Mouse (Mus musculus): ENCODE results near the gene Cfap97. TPM values are rescaled to one million over a fixed set of nuclear protein-coding genes. Genes with fewer than 3 reads are reported as not detected.
"Not testable (repeated sequence)": the region's sequence is repeated elsewhere in the genome, so short reads cannot be mapped to it uniquely, and the experiment has no call there.

Cfap97 gene
- polyA plus RNA-seq (2016; fragmentation: Nextera tagmentation; extraction: Ambion mirVana) = 18.0 and 20.8 TPM in 2 replicates

DNA sequence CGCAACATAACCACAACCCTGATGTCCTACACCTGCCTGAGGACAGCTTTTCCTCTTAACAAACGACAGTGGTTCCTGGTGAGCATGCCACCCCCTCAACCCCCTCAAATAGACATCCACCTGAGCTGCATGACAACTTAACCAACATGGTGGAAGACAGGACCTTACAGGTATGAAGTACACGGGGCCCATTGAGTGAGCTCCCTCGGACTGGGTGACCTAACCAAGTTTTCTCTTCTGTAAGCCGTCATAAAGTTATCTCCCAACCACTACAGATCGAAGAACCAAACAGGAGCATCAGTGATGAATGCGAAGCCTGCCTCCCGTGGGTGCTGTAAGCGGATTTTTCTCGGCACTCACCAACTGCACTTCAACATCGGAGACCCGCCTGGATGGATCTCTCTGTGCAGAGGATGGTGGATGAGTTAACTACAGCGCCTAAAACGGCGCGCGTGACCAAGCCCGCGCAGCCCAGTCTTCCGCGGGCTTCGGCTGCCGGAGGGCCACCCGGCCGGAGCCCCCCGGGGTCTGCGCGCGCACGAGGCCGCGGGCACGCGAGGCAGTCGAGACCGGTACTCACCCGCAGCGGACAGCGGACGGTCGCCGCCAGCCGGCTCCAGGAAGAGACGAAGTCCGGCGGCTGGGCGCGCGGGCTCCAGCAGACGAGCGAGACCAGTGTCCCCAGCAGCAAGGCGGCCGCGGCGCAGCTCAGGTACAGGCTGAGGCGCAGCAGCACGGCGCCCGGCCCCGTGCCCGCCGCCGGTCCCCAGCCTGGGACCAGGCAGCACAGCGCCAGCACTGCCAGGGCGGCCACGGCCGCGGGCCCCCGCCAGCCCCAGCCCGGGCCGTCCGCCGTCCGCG is at the start of gene Cfap97:
Gene Cfap97, plus strand, starts transcription at position 570 of the 861 bp plus-strand sequence.
- WGBS = 2% methylated on average over 56 of the region's 75 CpGs
- H3K27me3 ChIP-seq (ENCODE audit: insufficient read depth, poor library complexity, severe bottlenecking) = peaks cover 12% of the 10 kb centered on the region; the same call in 1 of the 2 replicates
- peak within 1 kb of the TSS; percentile 90 for H3K27ac ChIP-seq
- H3K4me1 ChIP-seq = peaks cover 27% of the 10 kb centered on the region
- no peaks in the 10 kb centered on the region for H3K9me3 ChIP-seq
- DNase-seq (ENCODE audit: low spot score) = no peak
- H3K4me3 ChIP-seq = peak within 1 kb of the TSS; percentile 90
- no peaks in the 10 kb centered on the region for H3K36me3 ChIP-seq

GRCm38 (mm10) chr8:46103434-46103833 is 48.1 kb upstream of the Cfap97 start:
- no peaks in the 10 kb centered on the region for H3K4me1 ChIP-seq
- no peaks in the 10 kb centered on the region for H3K27me3 ChIP-seq (ENCODE audit: insufficient read depth, poor library complexity, severe bottlenecking)
- 97% methylated on average over 11 of the region's 11 CpGs for WGBS
- peaks cover 47% of the 10 kb centered on the region for H3K36me3 ChIP-seq
- H3K4me3 ChIP-seq = no peak overlapping the region
- DNase-seq (ENCODE audit: low spot score) = no peak
- H3K9me3 ChIP-seq = 0 out of 2 replicates have a peak, but pooled peaks cover 3% of the 10 kb centered on the region
- no peak overlapping the region for H3K27ac ChIP-seq

DNA sequence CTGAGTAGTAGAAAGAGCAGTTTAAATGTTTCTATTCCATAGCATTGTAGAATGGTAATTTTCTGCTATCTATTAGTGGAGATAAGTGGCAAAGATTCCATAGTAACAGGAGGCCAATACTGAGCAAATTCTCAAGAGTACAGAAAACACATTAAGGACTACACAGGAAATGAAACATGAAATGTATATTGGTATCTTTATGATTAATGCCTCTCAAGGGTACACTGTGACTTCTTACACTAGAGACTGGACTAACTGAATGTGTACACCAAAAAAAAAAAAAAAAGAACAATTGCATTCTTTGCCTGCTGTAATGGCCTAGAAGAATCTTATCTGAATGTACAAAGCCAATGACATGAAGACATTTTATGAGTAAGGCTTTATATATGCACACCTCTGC is 43.9 kb upstream of the Cfap97 start:
- peaks cover 22% of the 10 kb centered on the region for H3K36me3 ChIP-seq
- H3K4me3 ChIP-seq = no peak overlapping the region
- DNase-seq (ENCODE audit: low spot score) = no peak
- H3K4me1 ChIP-seq = peaks cover 6% of the 10 kb centered on the region
- H3K27ac ChIP-seq = no peak overlapping the region
- H3K9me3 ChIP-seq = no peaks in the 10 kb centered on the region
- no peaks in the 10 kb centered on the region for H3K27me3 ChIP-seq (ENCODE audit: insufficient read depth, poor library complexity, severe bottlenecking)

DNA sequence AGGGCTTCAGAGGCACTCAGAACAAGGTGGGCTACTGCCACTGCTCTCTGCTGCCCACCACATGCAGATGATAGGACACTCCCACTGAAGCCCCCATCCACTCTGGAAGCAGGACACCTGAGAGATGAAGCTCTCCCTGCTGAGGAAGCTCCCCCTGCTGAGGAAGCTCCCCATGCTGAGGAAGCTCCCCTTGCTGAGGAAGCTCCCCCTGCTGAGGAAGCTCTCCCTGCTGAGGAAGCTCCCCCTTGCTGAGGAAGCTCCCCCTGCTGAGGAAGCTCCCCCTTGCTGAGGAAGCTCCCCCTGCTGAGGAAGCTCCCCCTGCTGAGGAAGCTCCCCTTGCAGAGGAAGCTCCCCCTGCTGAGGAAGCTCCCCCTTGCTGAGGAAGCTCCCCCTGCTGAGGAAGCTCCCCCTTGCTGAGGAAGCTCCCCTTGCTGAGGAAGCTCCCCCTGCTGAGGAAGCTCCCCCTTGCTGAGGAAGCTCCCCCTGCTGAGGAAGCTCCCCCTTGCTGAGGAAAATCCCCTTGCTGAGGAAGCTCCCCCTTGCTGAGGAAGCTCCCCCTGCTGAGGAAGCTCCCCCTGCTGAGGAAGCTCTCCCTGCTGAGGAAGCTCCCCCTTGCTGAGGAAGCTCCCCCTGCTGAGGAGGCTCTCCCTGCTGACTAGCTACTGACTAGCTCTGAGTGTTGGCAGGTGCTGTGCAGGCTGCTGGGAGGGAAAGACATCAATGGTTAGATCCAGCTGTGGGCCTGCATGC is 38.0 kb upstream of the Cfap97 start:
- H3K4me1 ChIP-seq = peaks cover 16% of the 10 kb centered on the region
- not testable (repeated sequence) for DNase-seq (ENCODE audit: low spot score)

GRCm38 (mm10) chr8:46117172-46117571 is 34.4 kb upstream of the Cfap97 start:
- no peak for DNase-seq (ENCODE audit: low spot score)
- H3K9me3 ChIP-seq = no peaks in the 10 kb centered on the region
- no peaks in the 10 kb centered on the region for H3K27me3 ChIP-seq (ENCODE audit: insufficient read depth, poor library complexity, severe bottlenecking)
- H3K4me1 ChIP-seq = 0 out of 2 replicates have a peak, but pooled peaks cover 10% of the 10 kb centered on the region
- no peak overlapping the region for H3K4me3 ChIP-seq
- WGBS = 79% methylated on average over 3 of the region's 3 CpGs
- H3K36me3 ChIP-seq = peaks cover 10% of the 10 kb centered on the region; the same call in 1 of the 2 replicates
- no peak overlapping the region for H3K27ac ChIP-seq

More for the DNA sequence above, 38.0 kb upstream of the Cfap97 start:
- H3K27ac ChIP-seq; H3K9me3 ChIP-seq; H3K4me3 ChIP-seq; H3K36me3 ChIP-seq; H3K27me3 ChIP-seq (ENCODE audit: insufficient read depth, poor library complexity, severe bottlenecking): not testable (repeated sequence)

DNA sequence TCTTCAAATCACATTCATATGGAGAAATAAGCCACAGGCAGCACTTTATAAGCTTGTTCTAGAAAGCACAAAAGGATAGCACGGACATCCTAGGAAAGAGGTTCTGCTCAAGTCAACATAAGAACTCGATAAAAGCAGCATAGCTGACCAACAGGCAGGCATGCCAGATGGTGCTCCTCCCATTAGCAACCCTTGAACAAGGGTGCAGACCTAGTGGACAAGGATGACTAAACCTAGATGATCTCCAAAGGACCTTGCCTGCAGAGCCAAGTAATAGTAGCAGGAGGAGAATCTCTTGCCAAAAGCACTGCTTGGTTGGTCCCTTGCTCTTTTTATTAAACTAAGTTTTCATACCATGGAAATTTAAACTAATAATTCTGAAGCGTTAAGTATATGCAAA is 32.4 kb upstream of the Cfap97 start:
- no peaks in the 10 kb centered on the region for H3K27me3 ChIP-seq (ENCODE audit: insufficient read depth, poor library complexity, severe bottlenecking)
- DNase-seq (ENCODE audit: low spot score) = no peak
- 89% methylated on average over 3 of the region's 3 CpGs for WGBS
- 0 out of 2 replicates have a peak, but pooled peaks cover 3% of the 10 kb centered on the region for H3K4me1 ChIP-seq
- H3K4me3 ChIP-seq = no peak overlapping the region
- H3K36me3 ChIP-seq = peaks cover 15% of the 10 kb centered on the region; the same call in 1 of the 2 replicates
- H3K27ac ChIP-seq = no peak overlapping the region
- H3K9me3 ChIP-seq = no peaks in the 10 kb centered on the region

DNA sequence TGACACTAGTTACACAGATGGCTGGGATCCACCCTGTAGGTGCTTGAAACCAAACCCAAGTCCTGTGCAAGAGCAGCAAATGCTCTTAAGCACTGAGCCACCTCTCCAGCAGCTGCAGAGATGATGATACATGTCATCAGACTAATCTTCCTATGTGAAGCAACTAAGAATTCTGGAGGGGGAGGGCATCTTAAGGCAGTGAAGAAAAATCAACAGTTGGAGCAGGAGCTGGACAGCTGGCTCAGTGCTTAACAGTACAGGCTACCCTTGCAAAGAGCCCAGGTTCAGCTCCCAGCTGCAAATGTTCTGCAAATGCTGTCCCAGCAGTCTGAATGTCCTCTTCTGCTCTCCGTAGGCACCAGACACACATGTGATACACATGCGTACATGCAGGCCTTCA is 29.1 kb upstream of the Cfap97 start:
- no peak overlapping the region for H3K4me3 ChIP-seq
- H3K27ac ChIP-seq = no peak overlapping the region
- no peaks in the 10 kb centered on the region for H3K4me1 ChIP-seq
- peaks cover 9% of the 10 kb centered on the region; the same call in 1 of the 2 replicates for H3K36me3 ChIP-seq
- no peak for DNase-seq (ENCODE audit: low spot score)
- H3K9me3 ChIP-seq = no peaks in the 10 kb centered on the region
- 84% methylated on average over 2 of the region's 2 CpGs for WGBS
- no peaks in the 10 kb centered on the region for H3K27me3 ChIP-seq (ENCODE audit: insufficient read depth, poor library complexity, severe bottlenecking)

DNA sequence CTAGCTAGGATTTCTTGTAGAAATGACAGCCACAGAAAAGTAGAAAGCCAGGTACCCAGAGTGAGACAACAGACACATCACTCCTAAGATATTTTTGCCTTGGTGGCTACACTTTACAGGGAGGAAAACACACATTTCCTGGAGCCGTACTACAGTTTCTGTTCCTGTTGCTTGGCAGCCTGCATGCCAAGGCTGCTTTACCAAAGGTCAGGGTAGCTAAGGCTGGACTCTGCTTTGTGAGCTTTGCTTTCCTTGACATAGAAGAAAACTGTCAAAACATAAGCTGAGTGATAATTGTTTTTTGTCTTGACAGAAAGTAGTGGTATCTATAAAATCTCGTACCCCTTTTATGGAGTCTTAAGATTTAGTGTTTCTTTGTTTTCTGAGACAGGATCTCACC is 21.1 kb upstream of the Cfap97 start:
- H3K9me3 ChIP-seq = no peaks in the 10 kb centered on the region; the same call in 1 of the 2 replicates
- no peak for DNase-seq (ENCODE audit: low spot score)
- H3K36me3 ChIP-seq = peaks cover 12% of the 10 kb centered on the region
- no peaks in the 10 kb centered on the region for H3K27me3 ChIP-seq (ENCODE audit: insufficient read depth, poor library complexity, severe bottlenecking)
- H3K4me3 ChIP-seq = no peak overlapping the region
- H3K27ac ChIP-seq = no peak overlapping the region
- WGBS = 76% methylated on average over 2 of the region's 2 CpGs
- no peaks in the 10 kb centered on the region for H3K4me1 ChIP-seq

DNA sequence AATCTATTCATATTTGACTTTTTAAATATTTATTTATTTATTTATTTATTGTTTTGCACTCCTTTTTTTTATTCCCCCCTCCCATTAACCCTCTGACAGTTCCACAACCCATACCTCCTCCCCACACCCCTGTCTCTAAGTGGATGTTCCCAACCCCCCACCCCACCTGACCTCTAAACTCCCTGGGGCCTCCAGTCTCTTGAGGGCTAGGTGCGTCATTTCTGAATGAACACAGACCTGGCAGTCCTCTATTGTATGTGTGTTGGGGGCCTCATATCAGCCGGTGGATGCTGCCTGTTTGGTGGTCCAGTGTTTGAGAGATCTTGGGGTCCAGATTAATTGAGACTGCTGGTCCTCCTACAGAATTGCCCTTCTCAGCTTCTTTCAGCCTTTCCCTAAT is 16.0 kb upstream of the Cfap97 start:
- DNase-seq (ENCODE audit: low spot score); H3K27me3 ChIP-seq (ENCODE audit: insufficient read depth, poor library complexity, severe bottlenecking); H3K9me3 ChIP-seq; H3K4me3 ChIP-seq; H3K27ac ChIP-seq; H3K4me1 ChIP-seq: not testable (repeated sequence)
- WGBS = 92% methylated on average over 2 of the region's 2 CpGs
- H3K36me3 ChIP-seq = peaks cover 12% of the 10 kb centered on the region

DNA sequence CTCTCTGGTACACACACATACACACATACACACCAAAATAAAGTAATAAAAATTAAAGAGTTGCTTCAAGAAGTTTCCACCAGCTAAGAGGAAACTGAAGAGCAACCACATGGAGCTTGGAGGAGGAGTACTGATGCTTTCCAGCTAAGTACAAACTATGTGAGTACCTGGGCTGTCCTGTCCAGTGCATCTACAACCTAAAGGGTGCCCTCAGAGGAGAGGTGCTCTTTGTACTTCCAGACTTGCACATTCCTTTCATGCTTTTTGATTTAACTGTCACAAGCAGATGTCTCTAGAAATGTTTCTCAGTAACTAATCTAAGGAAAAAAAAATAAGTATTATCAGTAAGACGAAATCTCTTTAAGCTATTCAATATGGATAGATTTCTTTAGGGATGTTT is 14.2 kb upstream of the Cfap97 start:
- no peak overlapping the region for H3K27ac ChIP-seq
- no peak overlapping the region for H3K4me3 ChIP-seq
- DNase-seq (ENCODE audit: low spot score) = no peak
- no peaks in the 10 kb centered on the region; the same call in 1 of the 2 replicates for H3K9me3 ChIP-seq
- H3K4me1 ChIP-seq = peaks cover 3% of the 10 kb centered on the region; the same call in 1 of the 2 replicates
- 81% methylated on average over 1 of the region's 1 CpGs for WGBS
- no peaks in the 10 kb centered on the region for H3K27me3 ChIP-seq (ENCODE audit: insufficient read depth, poor library complexity, severe bottlenecking)
- H3K36me3 ChIP-seq = peaks cover 12% of the 10 kb centered on the region

DNA sequence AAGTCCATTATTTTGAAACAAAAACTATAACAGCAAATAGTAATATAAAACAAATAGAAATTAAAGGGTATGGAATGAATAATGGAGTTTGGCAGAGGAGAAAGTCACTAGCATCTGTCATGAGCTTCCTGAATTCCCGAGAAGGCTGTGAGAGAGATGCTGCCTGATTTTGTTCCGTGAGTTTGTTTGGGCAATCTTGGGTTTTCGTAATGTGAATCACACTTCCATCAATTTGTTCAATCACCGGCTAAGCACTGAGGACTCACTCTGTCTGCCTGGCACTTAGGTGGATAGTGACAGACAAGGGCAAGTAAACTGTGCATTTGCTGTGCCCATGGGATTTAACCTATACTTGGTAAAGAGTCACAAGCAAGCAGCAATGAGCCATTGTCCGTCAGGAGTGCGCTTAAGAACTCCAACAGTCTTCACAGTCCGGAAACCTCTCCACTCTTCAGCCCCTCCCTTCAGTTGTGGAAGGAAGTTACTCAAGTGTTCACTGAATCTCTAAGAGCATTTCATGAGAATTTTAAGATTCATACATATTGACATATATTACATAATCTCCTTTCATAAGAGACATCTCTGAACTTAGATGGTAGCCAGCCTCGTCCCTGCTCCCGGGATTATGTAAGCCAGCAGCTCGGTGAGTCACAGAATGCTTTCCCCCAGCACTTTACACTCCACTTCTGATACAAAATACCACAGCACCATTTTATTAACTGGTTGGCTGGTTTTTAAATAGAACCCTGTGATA is 13.6 kb upstream of the Cfap97 start:
- 88% methylated on average over 10 of the region's 10 CpGs for WGBS
- H3K36me3 ChIP-seq = peaks cover 12% of the 10 kb centered on the region
- H3K27me3 ChIP-seq (ENCODE audit: insufficient read depth, poor library complexity, severe bottlenecking) = no peaks in the 10 kb centered on the region
- peaks cover 4% of the 10 kb centered on the region; the same call in 1 of the 2 replicates for H3K4me1 ChIP-seq
- H3K4me3 ChIP-seq = no peak overlapping the region
- no peaks in the 10 kb centered on the region; the same call in 1 of the 2 replicates for H3K9me3 ChIP-seq
- DNase-seq (ENCODE audit: low spot score) = no peak
- no peak overlapping the region for H3K27ac ChIP-seq

DNA sequence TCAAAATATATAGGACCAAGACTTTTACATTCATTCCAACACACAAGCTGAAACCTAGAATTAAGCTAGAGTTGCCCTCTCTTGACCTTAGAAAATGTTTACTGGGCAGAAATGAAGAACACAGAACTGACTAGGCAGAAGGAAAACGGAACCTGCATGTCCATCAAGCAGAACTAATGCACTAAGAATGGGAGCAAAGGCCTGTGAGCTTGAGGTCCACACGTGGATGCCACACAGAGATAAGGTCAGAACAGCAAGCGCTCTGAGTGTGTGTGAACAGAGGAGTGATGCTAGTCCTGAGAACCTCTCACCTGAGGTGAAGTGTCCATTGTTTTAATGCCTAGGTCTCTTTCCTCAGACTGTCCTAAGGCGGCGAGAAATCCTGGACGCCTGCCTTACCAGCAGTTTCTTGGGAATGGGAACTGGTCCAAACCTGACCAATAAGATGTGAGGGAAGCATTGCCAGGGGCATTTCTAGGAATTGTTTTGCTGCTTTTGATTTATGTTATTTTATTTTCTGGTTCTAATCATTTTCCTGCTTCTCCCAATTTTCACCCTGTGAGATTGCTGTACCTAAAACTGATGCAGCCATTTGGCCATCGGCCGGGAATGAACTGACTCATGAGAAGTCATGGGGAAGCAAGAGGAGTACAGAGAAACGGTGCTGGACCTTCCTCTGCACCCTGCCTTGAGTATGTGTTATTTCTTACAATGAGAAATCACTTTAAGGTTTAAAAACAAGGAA is 11.0 kb upstream of the Cfap97 start:
- H3K27me3 ChIP-seq (ENCODE audit: insufficient read depth, poor library complexity, severe bottlenecking) = no peaks in the 10 kb centered on the region
- H3K4me3 ChIP-seq = no peak overlapping the region
- peaks cover 16% of the 10 kb centered on the region for H3K4me1 ChIP-seq
- DNase-seq (ENCODE audit: low spot score) = no peak
- WGBS = 82% methylated on average over 9 of the region's 9 CpGs
- H3K9me3 ChIP-seq = no peaks in the 10 kb centered on the region
- no peak overlapping the region for H3K27ac ChIP-seq
- H3K36me3 ChIP-seq = no peaks in the 10 kb centered on the region
